Mouse (Mus musculus) hindlimb bud, embryonic 11.5 days (tissue): Measurements from ENCODE around the gene Pgrmc1.
"Not testable (repeated sequence)": the region's sequence is repeated elsewhere in the genome, so short reads cannot be mapped to it uniquely, and the experiment has no call there.

Experiments used
- DNase-seq: peaks from one replicate; pipeline ENCODE4 v3.0.0-alpha.2; 2012; ENCODE audit warnings: low read depth, low spot score; ENCODE audit errors: extremely low spot score

The Pgrmc1 gene

DNA sequence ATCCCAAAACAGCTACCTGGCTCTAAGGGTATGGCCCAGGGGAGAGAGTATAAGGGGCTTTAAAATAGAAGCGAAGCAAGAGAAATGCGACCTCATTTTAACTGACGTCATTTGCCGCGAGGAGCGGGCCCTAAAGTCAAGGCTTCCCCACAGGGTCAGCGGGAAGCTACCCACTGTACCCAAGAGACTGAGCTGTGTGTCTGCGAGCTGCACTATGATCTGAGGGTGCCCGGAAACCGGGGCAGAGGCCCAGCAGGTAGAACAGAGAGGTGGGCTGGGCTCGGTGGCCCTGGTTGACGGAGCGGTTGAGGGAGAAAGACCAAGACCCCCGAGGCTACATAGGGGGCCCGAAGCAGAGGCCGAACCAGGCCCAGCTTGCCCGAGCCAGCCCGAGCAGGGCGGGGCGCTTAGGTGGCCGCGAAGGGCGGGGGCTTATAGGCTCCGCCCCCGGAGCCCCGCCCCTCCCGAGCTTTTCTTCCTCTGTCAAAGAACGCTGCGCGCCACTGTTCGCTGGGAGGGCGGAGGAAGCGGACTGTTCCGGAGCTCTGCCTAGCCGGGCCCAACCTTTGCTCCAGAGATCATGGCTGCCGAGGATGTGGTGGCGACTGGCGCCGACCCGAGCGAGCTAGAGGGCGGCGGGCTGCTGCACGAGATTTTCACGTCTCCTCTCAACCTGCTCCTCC lies at the start of gene Pgrmc1:
Pgrmc1 (plus strand) TSS at position 500 of the 683 bp plus-strand sequence.
- no peak for DNase-seq

GRCm38 (mm10) chrX:36548798-36549197 lies 49.2 kb upstream of the Pgrmc1 start:
- no peak for DNase-seq

DNA sequence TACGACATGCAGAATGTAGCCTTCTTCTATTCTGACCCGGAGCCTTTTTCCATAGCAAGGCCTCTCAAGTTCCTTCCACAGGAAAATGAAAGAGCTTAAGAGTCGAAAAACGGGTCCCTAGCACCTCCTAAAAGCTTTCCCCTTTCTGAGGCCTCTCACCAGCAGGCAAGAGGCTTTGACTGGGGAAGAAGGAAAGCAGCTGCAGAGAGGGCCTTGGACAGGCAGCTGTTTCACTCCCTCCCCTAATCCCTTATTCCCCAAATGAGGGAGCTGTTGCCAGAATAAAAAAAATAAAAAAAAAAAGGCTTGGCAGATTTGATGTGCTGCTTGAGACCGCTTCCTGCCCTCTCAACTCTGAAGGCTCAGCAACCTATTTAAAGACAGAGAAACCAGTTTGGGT lies 47.1 kb upstream of the Pgrmc1 start:
- DNase-seq, result peak; percentile 24

DNA sequence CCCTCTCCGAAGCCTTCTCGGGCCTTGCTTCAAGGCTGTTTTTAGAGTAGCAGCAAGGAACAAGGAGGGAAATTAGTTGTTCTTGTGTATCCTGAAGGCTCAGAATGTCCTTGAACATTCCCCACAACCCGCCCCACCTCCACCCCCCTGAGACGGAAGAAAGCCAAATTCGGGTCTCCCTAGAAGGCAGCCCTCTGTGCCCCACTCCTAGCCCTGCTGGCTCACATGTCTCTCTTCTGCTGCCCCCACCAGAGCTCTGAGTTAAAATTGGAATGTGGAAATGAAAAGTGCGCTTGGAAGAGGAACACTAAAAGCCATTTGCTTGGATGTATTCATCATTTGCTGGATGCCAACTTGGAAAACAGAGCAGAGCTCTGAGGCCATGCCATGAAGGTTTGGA lies 46.7 kb upstream of the Pgrmc1 start:
- no peak for DNase-seq

- DNase-seq, result peak; percentile 56
Measured at GRCm38 (mm10) chrX:36552055-36552587, 45.9 kb upstream of the Pgrmc1 start.

DNA sequence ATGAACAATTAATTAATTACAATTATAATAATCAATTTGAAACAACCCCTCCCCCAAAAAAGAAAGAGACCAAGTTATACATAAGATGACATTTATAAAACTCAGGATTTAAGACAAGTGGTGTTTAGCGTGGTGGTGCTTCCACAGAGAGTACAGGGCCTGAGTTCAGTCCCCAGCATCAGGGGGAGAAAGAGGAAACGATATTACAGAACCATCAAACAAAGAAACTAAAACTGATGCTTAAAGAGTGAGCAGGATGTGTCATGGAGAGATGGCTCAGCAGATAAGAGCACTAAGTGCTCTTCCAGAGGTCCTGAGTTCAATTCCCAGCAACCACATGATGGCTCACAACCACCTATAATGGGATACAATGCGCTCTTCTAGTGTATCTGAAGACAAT lies 45.3 kb upstream of the Pgrmc1 start:
- DNase-seq, result no peak

DNA sequence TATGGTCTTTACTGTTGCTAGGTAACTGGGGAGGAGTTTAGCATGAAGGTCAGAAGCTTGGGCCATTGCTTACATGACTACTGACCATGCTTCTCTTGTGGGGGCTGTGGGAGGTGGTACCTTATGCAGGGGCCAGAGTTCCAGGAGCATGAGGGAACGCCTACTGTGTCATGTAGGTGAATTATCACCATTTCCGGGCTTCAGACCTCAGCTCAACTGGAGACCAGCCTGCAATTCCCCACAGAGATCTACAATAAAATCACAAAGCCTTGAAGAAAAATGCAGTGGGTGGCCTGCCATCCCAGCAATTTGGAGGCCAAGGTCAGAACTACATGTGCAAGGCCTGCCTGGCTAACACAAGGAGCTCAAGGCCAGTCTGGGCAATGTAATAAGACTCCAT lies 42.8 kb upstream of the Pgrmc1 start:
- DNase-seq, result not testable (repeated sequence)

DNA sequence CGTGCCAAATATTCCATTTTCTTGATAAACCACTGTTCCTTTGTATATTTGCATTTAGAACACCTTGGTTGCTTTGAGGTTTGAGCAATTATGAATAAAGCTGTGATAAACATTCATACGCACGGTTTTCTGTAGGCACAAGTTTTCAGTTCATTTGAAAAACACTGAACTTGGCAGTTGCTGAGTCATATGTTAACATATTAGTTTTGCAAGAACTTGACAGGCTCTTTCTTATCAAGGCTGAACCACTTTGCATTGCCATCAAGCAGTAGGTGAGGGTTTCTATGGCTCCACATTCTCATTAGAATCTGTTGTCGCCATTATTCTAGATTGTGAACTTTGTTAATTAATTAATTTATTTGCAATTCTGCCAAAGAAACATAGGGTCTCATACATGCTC lies 37.8 kb upstream of the Pgrmc1 start:
- no peak for DNase-seq

DNA sequence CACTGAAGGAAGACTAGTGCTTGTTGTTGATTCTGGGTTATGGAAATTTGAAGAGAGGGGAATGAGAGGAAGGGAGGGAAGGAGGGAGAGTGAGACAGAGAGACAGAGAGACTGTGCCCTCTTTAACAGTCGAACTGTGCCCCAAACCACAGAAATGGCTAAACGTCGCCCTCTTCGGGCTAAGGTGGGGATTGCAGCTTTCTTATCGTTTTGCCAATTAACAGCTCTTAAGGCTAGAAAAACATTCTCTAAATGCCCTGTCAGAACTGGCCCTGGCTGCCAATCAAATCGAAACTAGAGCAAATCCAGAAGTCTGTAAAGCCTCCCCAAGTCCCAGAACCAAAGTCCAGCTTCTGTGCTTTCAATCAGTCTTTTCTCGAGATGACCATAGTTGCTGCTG lies 36.4 kb upstream of the Pgrmc1 start:
- peak; percentile 20 for DNase-seq

DNA sequence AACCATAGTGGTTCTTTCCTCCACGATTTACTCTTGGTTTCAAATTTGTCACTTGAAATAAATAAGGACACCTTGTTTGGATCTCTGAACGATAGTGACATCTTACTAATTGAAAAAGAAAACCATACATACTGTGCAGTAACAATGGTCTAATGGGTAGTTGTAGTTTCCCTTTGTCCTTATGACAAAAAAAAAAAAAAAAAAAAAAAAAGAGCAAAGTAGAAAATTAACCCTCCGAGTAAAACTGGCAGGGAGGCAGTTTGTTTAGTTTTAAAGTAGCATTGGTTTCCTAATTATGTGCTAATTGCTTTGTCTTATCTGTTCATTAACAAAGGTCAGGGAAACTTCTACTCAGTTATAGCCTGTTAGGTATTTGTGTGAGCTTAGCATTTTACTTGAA lies 35.9 kb upstream of the Pgrmc1 start:
- DNase-seq, result no peak

DNA sequence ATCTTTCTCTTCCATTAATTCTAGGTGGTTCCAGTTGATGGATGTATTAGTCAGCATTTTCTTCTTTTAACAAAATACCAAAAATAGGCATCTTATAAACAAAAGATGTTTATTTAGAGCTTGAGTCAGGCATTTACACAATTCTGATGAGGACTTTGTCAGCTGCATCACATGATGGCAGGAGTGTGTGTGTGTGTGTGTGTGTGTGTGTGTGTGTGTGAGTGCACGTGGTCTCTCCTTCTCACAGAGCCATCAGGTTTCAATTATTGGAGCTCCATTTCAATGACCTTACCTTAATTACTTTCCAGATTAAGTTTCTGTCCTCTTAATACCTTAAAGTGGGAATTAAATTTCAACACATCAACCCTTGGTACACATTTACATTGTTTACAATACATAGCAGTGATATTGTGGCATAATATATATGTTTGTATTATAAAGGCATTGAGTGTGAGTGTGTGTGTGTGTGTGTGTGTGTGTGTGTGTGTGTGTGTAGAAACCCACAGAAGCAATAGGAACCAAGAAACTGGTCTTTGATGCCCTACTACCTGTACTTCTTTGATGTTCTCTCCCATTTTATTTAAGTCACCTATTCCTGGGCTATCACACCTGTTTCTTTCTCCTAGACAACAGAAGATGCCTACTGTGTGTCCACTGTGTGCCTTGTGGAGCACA lies 11.2 kb upstream of the Pgrmc1 start:
- no peak for DNase-seq

DNA sequence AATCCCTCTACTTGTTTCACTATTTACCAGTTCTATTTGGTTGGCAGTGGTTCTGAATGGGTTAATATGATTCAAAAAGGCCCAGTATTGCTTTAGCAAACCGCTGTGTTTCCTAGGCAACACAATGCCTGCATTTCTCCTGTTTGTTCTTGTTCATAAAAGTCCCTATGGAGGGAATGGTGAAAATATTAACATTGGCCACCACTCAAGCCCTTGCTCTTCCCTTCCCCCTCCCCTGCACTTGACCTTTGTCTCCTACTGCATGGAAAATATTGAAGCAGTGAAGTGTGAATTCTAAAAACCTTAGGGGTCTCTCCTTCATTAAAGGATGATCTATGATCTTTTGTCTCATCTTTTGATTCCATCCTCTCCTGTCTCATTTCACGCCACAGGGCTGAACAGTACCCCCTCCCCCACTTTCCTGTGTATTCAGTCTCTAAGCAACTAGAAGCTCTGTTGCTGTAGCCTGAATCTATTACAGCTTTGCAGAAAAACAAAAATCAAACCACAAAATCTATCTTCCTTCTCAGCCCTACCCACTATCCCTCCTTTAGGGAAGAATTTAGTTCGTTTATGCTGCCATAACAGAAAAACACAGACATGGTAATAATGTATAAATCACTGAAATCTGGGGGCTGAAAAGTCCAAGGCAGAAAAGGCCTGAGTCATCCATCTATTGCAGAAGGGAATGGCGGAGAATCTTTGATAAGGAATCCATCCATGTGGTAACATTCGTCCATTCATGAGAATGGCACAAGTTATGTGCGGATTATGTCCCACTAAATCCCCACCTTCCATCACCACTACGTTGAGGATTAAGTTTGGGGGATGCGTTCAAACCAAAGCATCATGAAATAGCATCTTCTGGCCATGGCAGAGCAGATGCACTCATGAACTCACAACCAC lies 10.4 kb upstream of the Pgrmc1 start:
- no peak for DNase-seq

GRCm38 (mm10) chrX:36590266-36590665 lies 7.7 kb upstream of the Pgrmc1 start:
- no peak for DNase-seq

GRCm38 (mm10) chrX:36591120-36591519 lies 6.9 kb upstream of the Pgrmc1 start:
- DNase-seq, result no peak

GRCm38 (mm10) chrX:36591539-36591938 lies 6.5 kb upstream of the Pgrmc1 start:
- no peak for DNase-seq

GRCm38 (mm10) chrX:36595247-36595646 lies 2.8 kb upstream of the Pgrmc1 start:
- no peak for DNase-seq

GRCm38 (mm10) chrX:36596483-36597120 lies 1.4 kb upstream of the Pgrmc1 start:
- DNase-seq, result not testable (repeated sequence)

- no peak for DNase-seq
Measured at GRCm38 (mm10) chrX:36598390-36598810, 394 bp downstream of the Pgrmc1 start.

DNA sequence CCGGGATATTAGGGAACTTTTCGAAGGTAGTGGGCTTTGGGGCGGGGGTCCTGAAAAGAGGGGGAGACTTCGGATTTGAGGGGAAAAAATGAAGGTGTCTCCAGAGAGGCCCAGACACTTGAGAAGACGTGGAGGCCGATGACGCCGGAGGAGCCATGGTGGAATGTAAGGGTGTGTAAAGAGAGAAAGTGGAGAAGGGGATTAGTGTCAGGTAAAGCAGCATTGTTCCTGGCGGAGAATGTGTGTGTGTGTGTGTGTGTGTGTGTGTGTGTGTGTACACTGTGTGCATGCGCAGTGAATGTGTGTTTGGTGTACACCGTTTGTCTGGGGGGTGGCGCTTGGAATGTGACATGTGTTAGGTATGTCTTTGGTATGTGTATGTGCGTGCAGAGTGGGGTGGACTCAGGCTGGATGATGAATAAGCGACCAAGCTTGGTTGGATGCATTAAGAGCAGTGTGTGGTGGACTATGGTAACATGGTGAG lies 897 bp downstream of the Pgrmc1 start:
- DNase-seq, result no peak

- no peak for DNase-seq
Measured at GRCm38 (mm10) chrX:36599656-36600055, 1.6 kb downstream of the Pgrmc1 start.

GRCm38 (mm10) chrX:36600066-36600465 lies 2.1 kb downstream of the Pgrmc1 start:
- no peak for DNase-seq
